Mouse (Mus musculus) MN1 (cell line): ENCODE results near the gene Zfp120.
"Not testable (repeated sequence)": the region's sequence is repeated elsewhere in the genome, so short reads cannot be mapped to it uniquely, and the experiment has no call there.

Experiments
- DNase-seq: peaks from one replicate; pipeline ENCODE4 v3.0.0-alpha.2; 2016; ENCODE audit warnings: low spot score

Gene Zfp120

DNA sequence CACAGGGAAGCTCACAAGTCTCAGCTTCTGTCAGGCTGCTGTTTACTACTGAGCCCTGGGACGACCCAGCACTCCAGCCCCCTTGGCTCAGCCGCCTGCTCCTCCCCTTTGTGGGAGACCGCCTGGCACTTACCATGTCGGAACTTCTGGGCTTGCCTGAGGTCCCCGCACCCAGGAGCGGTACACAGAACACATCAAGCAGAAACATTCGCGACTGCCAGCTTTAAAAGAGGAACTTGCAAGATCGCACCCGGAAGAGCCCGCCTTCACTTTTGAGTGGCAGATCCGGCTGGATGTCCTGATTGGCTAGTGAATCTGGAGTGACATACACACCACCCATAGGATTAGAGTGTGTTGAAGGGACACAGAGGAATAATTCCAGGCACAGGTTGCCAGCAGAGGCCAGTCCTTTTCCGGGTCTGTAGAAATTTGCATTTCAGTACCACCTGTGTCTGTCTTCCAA, at the start of gene Zfp120:
Gene Zfp120 (minus strand): TSS at position 274 of the 463 bp plus-strand sequence.
- DNase-seq: peak; percentile 96

DNA sequence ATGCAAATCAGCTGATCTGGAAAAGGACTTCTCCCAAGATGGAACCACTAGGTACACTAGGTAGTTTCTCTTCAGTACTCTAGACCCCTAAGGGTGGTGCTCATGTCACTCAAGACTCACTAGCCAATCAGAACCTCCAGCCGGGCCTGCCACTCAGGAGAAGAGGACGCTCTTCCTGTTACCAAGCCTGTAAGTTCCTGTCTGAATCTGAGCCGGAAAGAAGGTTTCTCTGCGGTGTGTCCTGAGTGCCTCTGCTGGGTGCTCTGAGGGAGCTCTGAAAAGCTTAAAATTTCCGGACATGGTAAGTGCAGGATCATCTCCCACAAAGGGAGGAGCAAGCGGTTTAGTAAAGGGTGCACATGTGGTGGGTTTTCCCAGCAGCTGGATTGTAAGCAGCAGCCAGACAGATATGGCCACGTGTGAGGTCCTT, 45.1 kb upstream of the Zfp120 start, which contains the start of gene Gm14139:
Gene Gm14139 (plus strand): TSS at position 186 of the 430 bp plus-strand sequence.
- peak; percentile 81 for DNase-seq

DNA sequence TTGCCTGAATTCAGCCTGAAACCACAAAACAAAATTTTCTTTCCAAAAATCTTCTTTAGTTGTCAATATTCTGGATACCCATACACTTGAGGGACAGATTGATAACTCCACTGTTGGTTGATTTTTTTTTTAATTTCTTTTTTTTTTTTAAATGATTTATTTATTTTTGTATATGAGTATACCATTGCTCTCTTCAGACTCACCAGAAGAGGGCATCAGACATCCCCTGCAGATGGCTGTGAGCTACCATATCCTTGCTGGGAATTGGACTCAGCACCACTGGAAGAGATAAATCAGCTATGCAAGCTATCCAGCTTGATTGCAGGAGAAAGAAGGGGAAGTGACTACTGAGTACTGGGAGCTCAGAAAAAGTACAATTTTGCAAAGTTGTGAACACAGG, 44.5 kb upstream of the Zfp120 start:
- DNase-seq: peak; percentile 51

DNA sequence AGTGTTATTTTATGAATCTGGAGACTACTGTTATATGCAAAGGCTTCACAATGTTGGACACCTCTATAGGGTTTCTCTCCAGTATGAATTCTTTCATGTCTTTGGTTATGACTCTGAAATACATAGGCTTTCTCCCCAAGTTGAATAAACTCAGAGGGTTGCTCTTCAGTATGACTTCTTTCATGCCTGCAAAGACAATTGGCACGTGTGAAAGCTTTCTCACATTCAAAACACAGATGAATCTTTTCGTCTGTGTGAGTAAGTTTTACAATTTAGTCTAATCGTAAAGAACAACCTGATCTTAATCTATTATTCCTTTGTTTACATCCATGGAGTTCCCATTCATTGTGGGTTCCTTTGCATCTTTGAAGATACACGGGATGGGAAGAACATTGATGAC, 43.1 kb upstream of the Zfp120 start, which contains the start of gene Gm10770:
Gene Gm10770 (minus strand): TSS at position 101 of the 400 bp plus-strand sequence.
- DNase-seq: not testable (repeated sequence)

DNA sequence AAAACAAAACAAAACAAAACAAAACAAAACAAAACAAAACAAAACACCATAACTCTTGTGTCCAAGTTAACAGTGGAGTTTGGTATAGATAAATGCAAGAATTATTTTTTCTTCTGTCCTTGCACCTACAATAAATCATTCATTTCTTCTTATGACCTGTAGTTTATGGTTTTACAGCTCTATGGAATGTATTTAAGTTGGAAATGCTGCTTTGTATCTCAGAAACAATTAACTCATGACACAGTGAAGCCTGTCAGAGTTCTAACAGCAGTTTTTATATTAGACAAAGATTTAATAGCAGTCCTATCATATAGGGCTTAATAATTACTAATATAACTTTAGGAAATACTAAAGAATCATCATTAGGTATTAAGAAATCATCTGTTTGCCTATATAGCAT, 37.3 kb upstream of the Zfp120 start:
- DNase-seq: no peak

DNA sequence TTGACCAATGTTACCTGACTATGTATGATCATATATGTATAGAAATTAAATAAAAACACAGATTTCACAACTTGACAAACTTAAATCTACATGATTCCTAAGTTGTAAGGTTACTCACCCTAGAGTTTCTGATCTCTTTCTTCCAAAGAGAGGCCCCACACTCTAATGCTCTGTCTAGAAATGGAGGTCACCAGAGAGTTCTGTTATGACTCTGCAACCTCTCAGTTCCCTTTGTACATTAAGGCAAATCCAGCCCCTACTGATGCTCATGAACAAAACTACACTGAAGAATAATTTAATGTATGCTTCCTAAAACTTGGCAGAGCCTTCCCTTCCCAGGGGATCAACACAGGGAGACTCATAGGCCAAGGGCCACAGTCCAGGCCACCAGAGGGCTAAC, 30.2 kb upstream of the Zfp120 start:
- DNase-seq: no peak

DNA sequence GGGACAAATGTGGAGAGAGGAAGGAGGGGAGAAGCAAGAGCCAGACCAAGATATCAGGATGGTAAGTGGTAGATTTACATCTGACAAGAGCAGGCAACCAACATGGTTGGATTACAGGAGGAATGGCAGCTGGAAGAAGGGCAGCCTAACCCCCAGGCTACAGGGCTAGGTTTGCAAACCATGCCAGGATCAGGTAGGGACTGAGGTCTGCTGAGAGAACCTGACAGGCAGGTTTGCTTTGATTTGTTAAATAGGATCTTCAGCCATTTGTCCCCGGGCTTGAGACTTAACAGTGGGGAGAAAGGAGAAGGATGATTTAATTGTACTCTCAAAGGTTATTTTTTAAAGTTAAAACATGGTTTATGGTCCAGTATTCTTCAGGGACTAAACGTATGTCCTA, 3.7 kb downstream of the Zfp120 start:
- DNase-seq: no peak

DNA sequence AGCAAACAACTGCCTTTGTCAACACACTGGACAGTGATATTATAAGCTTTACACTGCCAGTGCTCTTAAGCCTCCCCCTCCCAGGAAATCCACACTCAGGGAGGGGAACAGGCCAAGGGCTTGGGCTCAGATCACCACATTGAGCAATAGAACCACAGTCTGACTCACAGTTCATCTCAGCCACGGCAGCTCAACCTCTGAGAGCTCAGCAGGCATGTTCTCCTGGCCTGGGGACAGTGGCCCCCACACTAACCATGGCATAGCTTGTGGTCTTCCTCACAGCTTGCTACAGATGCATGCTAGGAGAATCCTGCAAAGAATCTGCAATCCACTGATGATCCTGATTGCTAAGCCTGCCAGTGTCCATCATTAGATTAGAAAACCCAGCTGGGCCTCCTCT, 4.5 kb downstream of the Zfp120 start:
- DNase-seq: not testable (repeated sequence)

DNA sequence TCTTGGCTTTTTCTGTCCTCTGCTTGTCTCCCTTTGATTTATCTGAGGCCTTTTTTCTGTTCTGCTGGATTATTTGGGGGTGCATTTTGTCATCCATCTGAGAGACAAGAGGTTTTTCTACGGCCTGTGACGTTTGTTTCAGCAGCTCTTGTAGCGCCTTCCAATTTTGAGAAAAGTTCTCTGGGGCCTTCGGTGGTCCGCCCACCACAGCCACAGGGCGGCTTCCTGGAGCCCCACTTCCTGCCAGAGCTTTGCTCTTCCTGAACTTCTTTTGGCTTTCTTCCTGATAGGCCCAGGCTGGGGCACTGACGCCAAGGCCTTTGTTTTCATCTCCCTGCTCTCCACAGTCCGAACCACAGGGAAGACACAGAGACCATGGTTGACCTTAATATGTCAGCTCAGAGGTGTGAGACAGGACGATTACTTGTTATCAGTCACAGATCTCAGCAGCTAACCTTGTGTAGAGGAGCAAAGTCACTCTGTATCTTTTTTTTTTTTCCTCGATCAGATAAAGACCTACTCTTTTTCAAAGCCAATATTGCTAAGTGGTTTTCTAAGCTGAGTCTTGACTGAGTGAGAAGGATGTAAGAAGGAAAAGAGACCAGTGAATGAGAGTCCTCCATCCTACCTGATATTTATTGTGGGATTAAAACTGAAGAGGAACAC, 25.1 kb downstream of the Zfp120 start:
- no peak for DNase-seq

DNA sequence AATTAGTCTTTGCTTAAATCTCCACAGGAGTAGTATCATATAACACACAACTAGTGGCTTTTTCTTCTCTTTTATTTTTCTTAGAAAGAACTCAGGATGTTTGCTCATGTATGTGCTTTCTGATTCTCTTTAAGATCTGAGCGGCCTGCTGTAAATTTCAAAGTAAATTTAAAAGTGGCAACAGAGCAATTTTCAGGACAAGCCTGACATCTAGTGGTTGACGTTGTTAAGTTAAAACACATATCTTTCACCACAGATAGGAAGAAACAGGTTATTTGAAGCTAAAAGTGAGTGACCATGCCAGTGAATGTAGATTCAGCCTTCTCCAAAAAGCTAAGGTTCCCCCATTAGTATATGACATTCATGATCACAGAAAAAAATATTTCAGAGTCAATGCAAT, 36.9 kb downstream of the Zfp120 start:
- DNase-seq: peak; percentile 36
